Mouse (Mus musculus): Measurements from ENCODE around the gene Swt1.

- TF ChIP-seq CTCF (IDR thresholded peaks at IDR 0.05; ENCODE audit: borderline replicate concordance, extremely low read depth, insufficient read depth, insufficient read length) = no peak
- TF ChIP-seq POLR2A (IDR thresholded peaks at IDR 0.05; ENCODE audit: borderline replicate concordance, extremely low read depth, insufficient read depth, insufficient read length, poor library complexity, severe bottlenecking) = no peak
Observed at GRCm38 (mm10) chr1:151370573-151370972, 57.7 kb downstream of the Swt1 start.

Measured in brain, embryonic 14.5 days (tissue).